Mouse (Mus musculus) liver, embryonic 15.5 days (tissue): ENCODE measurements around the gene Prl3c1. TPM values are rescaled to one million over a fixed set of nuclear protein-coding genes. Genes with fewer than 3 reads are reported as not detected.
"Not testable (repeated sequence)": the region's sequence is repeated elsewhere in the genome, so short reads cannot be mapped to it uniquely, and the experiment has no call there.

ENCODE experiments used
- ATAC-seq: fragments of 200-750 bp; cut with Nextera tagmentation; 2 replicates; pipeline ENCODE4 v1.8.0; 2017; ENCODE audit warnings: moderate number of reproducible peaks, mild to moderate bottlenecking, moderate library complexity; ENCODE audit not compliant: insufficient read depth
- H3K27ac ChIP-seq: fragments of 300-500 bp; sonication (generic); replicated peaks from 2 replicates; pipeline ENCODE4 v1.5.1; 2015; ENCODE audit warnings: mild to moderate bottlenecking, inconsistent platforms
- H3K27me3 ChIP-seq: fragments of 300-500 bp; sonication (generic); 2 replicates; pipeline ENCODE4 v1.6.1; 2015; ENCODE audit warnings: mild to moderate bottlenecking, inconsistent platforms
- H3K36me3 ChIP-seq: fragments of 300-500 bp; sonication (generic); replicated peaks from 2 replicates; pipeline ENCODE4 v1.6.1; 2015; ENCODE audit warnings: moderate library complexity, mild to moderate bottlenecking, inconsistent platforms
- H3K4me1 ChIP-seq: fragments of 300-500 bp; sonication (generic); replicated peaks from 2 replicates; pipeline ENCODE4 v1.6.1; 2015; ENCODE audit warnings: inconsistent platforms
- H3K4me2 ChIP-seq: fragments of 300-500 bp; sonication (generic); 2 replicates; pipeline ENCODE4 v1.6.1; 2015; ENCODE audit warnings: moderate library complexity, mild to moderate bottlenecking, inconsistent platforms
- H3K4me3 ChIP-seq: fragments of 300-500 bp; sonication (generic); replicated peaks from 2 replicates; pipeline ENCODE4 v1.5.1; 2015; ENCODE audit warnings: mild to moderate bottlenecking, inconsistent platforms
- H3K9ac ChIP-seq: fragments of 300-500 bp; sonication (generic); 2 replicates; pipeline ENCODE4 v1.6.1; 2015; ENCODE audit warnings: moderate library complexity, mild to moderate bottlenecking, inconsistent platforms
- H3K9me3 ChIP-seq: fragments of 300-500 bp; sonication (generic); replicated peaks from 2 replicates; pipeline ENCODE4 v1.6.1; 2016; ENCODE audit warnings: inconsistent platforms
- WGBS: fragments of 180-500 bp; shearing (Covaris S2); methylation state at CpG from one replicate; pipeline ENCODE4 v1.1.7; 2015; ENCODE audit warnings: mixed read lengths; ENCODE audit not compliant: insufficient replicate concordance; 5-methylcytosine and 5-hydroxymethylcytosine counted together
- polyA plus RNA-seq: library from polyadenylated mRNA; unstranded; fragments of >200 nt; fragmentation: Nextera tagmentation; extraction: Ambion mirVana; gene quantifications from 2 replicates; pipeline ENCODE4 v1.2.1, GENCODE M21; 2015

The Prl3c1 gene
- not detected in 2 replicates for polyA plus RNA-seq

- no peaks in the 10 kb centered on the region for H3K9me3 ChIP-seq
- no peak for ATAC-seq
- H3K27ac ChIP-seq, result no peak within 1 kb of the TSS
- H3K4me2 ChIP-seq, result no peak within 1 kb of the TSS
- H3K9ac ChIP-seq, result no peak within 1 kb of the TSS
- H3K4me1 ChIP-seq, result no peaks in the 10 kb centered on the region
- H3K4me3 ChIP-seq, result no peak within 1 kb of the TSS
- no peaks in the 10 kb centered on the region for H3K36me3 ChIP-seq
- WGBS, result 63% methylated on average over 1 of the region's 1 CpGs
- no peaks in the 10 kb centered on the region for H3K27me3 ChIP-seq
Measured at GRCm38 (mm10) chr13:27196359-27196758, at the start of gene Prl3c1. TSS of gene Prl3c1 (plus strand) at chr13:27196659.

- H3K4me3 ChIP-seq, result no peak overlapping the region
- whole genome bisulfite sequencing, result 29% methylated on average over 1 of the region's 1 CpGs
- no peak overlapping the region for H3K27ac ChIP-seq
- no peaks in the 10 kb centered on the region for H3K4me1 ChIP-seq
- no peaks in the 10 kb centered on the region for H3K9me3 ChIP-seq
- H3K36me3 ChIP-seq, result no peaks in the 10 kb centered on the region
- H3K9ac ChIP-seq, result no peak overlapping the region
- no peak for ATAC-seq
- H3K27me3 ChIP-seq, result no peaks in the 10 kb centered on the region
- no peak overlapping the region for H3K4me2 ChIP-seq
Measured at GRCm38 (mm10) chr13:27148264-27148663, 48.2 kb upstream of the Prl3c1 start.

- ATAC-seq, H3K9ac ChIP-seq, H3K27ac ChIP-seq, H3K9me3 ChIP-seq, H3K4me1 ChIP-seq, H3K27me3 ChIP-seq, H3K36me3 ChIP-seq, H3K4me3 ChIP-seq, H3K4me2 ChIP-seq: not testable (repeated sequence)
- WGBS, result 44% methylated on average over 3 of the region's 3 CpGs
Measured at GRCm38 (mm10) chr13:27156490-27156889, 40.0 kb upstream of the Prl3c1 start, which contains the start of gene Prl3d3. TSS of gene Prl3d3 (plus strand) at chr13:27156790.

- Histone ChIP-seq H3K27me3 (no peaks in the 10 kb centered on the region), H3K4me1 (no peaks in the 10 kb centered on the region), H3K36me3 (no peaks in the 10 kb centered on the region), H3K9me3 (no peaks in the 10 kb centered on the region), H3K4me2 (no peak within 1 kb of the TSS), H3K27ac (no peak within 1 kb of the TSS), H3K9ac (no peak within 1 kb of the TSS), H3K4me3 (no peak within 1 kb of the TSS)
- 70% methylated on average over 1 of the region's 1 CpGs for WGBS
- no peak for ATAC-seq
Measured at GRCm38 (mm10) chr13:27241547-27241946, 45.1 kb downstream of the Prl3c1 start, which contains the start of gene Prl3b1. TSS of gene Prl3b1 (plus strand) at chr13:27241847.

Other genes with a start within 250 kb of the Prl3c1 start
- not detected in 2 replicates for gene Prl, start 139.1 kb upstream of the Prl3c1 start, polyA plus RNA-seq
- gene Prl3d1, start 102.5 kb upstream of the Prl3c1 start, polyA plus RNA-seq, result not detected in 2 replicates
- not detected in 2 replicates for gene Prl3d2, start 75.0 kb upstream of the Prl3c1 start, polyA plus RNA-seq
- not detected in 2 replicates for gene Prl3d3, start 39.9 kb upstream of the Prl3c1 start, polyA plus RNA-seq
- not detected in 2 replicates for gene Prl3b1, start 45.2 kb downstream of the Prl3c1 start, polyA plus RNA-seq
- gene Prl3a1, start 62.8 kb downstream of the Prl3c1 start, polyA plus RNA-seq, result not detected in 2 replicates
- gene Prl6a1, start 116.0 kb downstream of the Prl3c1 start, polyA plus RNA-seq, result not detected in 2 replicates
- gene Prl8a2, start 149.0 kb downstream of the Prl3c1 start, polyA plus RNA-seq, result not detected in 2 replicates
- gene Prl2b1, start 194.2 kb downstream of the Prl3c1 start, polyA plus RNA-seq, result not detected in 2 replicates
- gene Prl8a6, start 242.0 kb downstream of the Prl3c1 start, polyA plus RNA-seq, result not detected in 2 replicates